9 mouse cellular contexts compared by ENCODE assay signal in genomic region chr8:34600880-34601279, GRCm38 (mm10).
A peak's percentile ranks its signal among the peaks of the same experiment; 100 is the strongest.
DNase-seq lines count a peak whose midpoint lies in the region; ATAC-seq and TF ChIP-seq lines count a peak whose summit lies in the region.
"Had no signal": no experiment of that assay in that cellular context is flagged by ENCODE, and none has a peak within 500 bp of the region (broad histone marks: within the 10 kb centered on the region; RNA-seq: fewer than 3 reads in every experiment).

No protein-coding gene starts in this region.

- no peaks in the 10 kb centered on the region for H3K4me1 ChIP-seq in stomach, embryonic 16.5 days (ENCODE audit: control insufficient read depth, insufficient read depth, low read length)
- H3K4me1 ChIP-seq: embryonic facial prominence, embryonic 12.5 days; neural tube, embryonic 13.5 days had no signal

- TF ChIP-seq CTCF in brain, embryonic 14.5 days (IDR thresholded peaks at IDR 0.05; ENCODE audit: borderline replicate concordance, extremely low read depth, insufficient read depth, insufficient read length), result no peak
- TF ChIP-seq CTCF in left cerebral cortex, adult 2 months (IDR thresholded peaks at IDR 0.05), result no peak

- TF ChIP-seq POLR2A in brain, embryonic 14.5 days (IDR thresholded peaks at IDR 0.05; ENCODE audit: borderline replicate concordance, extremely low read depth, insufficient read depth, insufficient read length, poor library complexity, severe bottlenecking), result no peak

- H3K4me2 ChIP-seq in stomach, embryonic 16.5 days (ENCODE audit: low read depth, low read length), result no peak overlapping the region
- H3K4me2 ChIP-seq: embryonic facial prominence, embryonic 12.5 days; neural tube, embryonic 13.5 days had no signal

- no peak; the same call in 1 of the 2 replicates for ATAC-seq in stomach, embryonic 16.5 days (ENCODE audit: insufficient read depth, low FRiP score)

- peak overlapping the region; percentile 43 for H3K27ac ChIP-seq in stomach, embryonic 16.5 days (ENCODE audit: low read length)
- H3K27ac ChIP-seq in left cerebral cortex, adult 2 months, result no peak overlapping the region
- H3K27ac ChIP-seq: embryonic facial prominence, embryonic 12.5 days; neural tube, embryonic 13.5 days had no signal

- H3K4me3 ChIP-seq in stomach, embryonic 16.5 days (replicated peaks; ENCODE audit: low read length), result no peak overlapping the region
- H3K4me3 ChIP-seq in left cerebral cortex, adult 2 months, result no peak overlapping the region
- H3K4me3 ChIP-seq: embryonic facial prominence, embryonic 12.5 days; neural tube, embryonic 13.5 days had no signal

- DNase-seq in left cerebral cortex, postnatal 4 days, result peak; percentile 35
- DNase-seq in left cerebral cortex, postnatal 36 days (ENCODE audit: low spot score in 2 of 2), result no peak
- DNase-seq in brain, embryonic 14.5 days (ENCODE audit: low read depth), result peak; percentile 65
- peak; percentile 12 for DNase-seq in heart, postnatal 4 days
- no peak for DNase-seq in kidney, adult 8-10 months
- no peak for DNase-seq in left cerebral cortex, adult 2 months (ENCODE audit: extremely low spot score in 1 of 2, low spot score in 2 of 2)

- H3K9me3 ChIP-seq in stomach, embryonic 16.5 days (replicated peaks; ENCODE audit: control insufficient read depth, low read length), result no peaks in the 10 kb centered on the region
- H3K9me3 ChIP-seq: embryonic facial prominence, embryonic 12.5 days; neural tube, embryonic 13.5 days had no signal

- no peaks in the 10 kb centered on the region for H3K36me3 ChIP-seq in stomach, embryonic 16.5 days (ENCODE audit: control insufficient read depth, insufficient read depth, low read length)
- H3K36me3 ChIP-seq: embryonic facial prominence, embryonic 12.5 days; neural tube, embryonic 13.5 days had no signal

- H3K9ac ChIP-seq in stomach, embryonic 16.5 days (ENCODE audit: low read length), result no peak overlapping the region
- H3K9ac ChIP-seq: embryonic facial prominence, embryonic 12.5 days; neural tube, embryonic 13.5 days had no signal

- intact Hi-C loops in left cerebral cortex, postnatal 4 days (cut with DNase I), result no loop called here
- intact Hi-C loops in left cerebral cortex, postnatal 36 days (cut with DNase I), result no loop called here
- intact Hi-C loops in left cerebral cortex, adult 2 months (cut with DNase I), result no loop called here

- H3K27me3 ChIP-seq in stomach, embryonic 16.5 days (ENCODE audit: control insufficient read depth, insufficient read depth, low read length), result no peaks in the 10 kb centered on the region
- H3K27me3 ChIP-seq: embryonic facial prominence, embryonic 12.5 days; neural tube, embryonic 13.5 days had no signal

- 60% methylated on average over 5 of the region's 5 CpGs for WGBS in stomach, embryonic 16.5 days

Comparison
In these comparisons a context has a peak if more than half of its experiments do, and no peak if none do; other contexts are left out.
1. DNase-seq: peak in left cerebral cortex, postnatal 4 days (single experiment), brain, embryonic 14.5 days (single experiment) and heart, postnatal 4 days (single experiment); none in left cerebral cortex, postnatal 36 days (0 of 2), kidney, adult 8-10 months (0 of 2) and left cerebral cortex, adult 2 months (0 of 2).